Mouse (Mus musculus): ENCODE results near the gene Suv39h2. TPM values are rescaled to one million over a fixed set of nuclear protein-coding genes. Genes with fewer than 3 reads are reported as not detected.

Gene Suv39h2
- polyA plus RNA-seq, 1 experiment from 2014 or later: 1.1 TPM

Other genes starting within 250 kb of the Suv39h2 start
- 13.5 to 16.7 TPM (median 13.8 TPM) in 3 replicates for gene Nmt2, start 190.8 kb downstream of the Suv39h2 start, polyA plus RNA-seq (2018)
- gene Rpp38, start 142.4 kb downstream of the Suv39h2 start, polyA plus RNA-seq (2018): 6.6 to 12.1 TPM (median 10.8 TPM) in 3 replicates
- not detected in 3 replicates for gene Acbd7, start 138.9 kb downstream of the Suv39h2 start, polyA plus RNA-seq (2018)
- not detected in 3 replicates for gene Olah, start 77.8 kb downstream of the Suv39h2 start, polyA plus RNA-seq (2018)
- gene Meig1, start 52.4 kb downstream of the Suv39h2 start, polyA plus RNA-seq (2018): 1.7 to 2.3 TPM in 2 of 3 replicates, not detected in the other
- gene Dclre1c, start 50.9 kb downstream of the Suv39h2 start, polyA plus RNA-seq (2018): 17.9 to 52.7 TPM (median 38.0 TPM) in 3 replicates
- gene Gm45902, start 37.8 kb upstream of the Suv39h2 start, polyA plus RNA-seq (2018): 1.7 to 2.7 TPM (median 1.9 TPM) in 3 replicates
- gene Hspa14, start 37.8 kb upstream of the Suv39h2 start, polyA plus RNA-seq (2018): 31.7 to 48.6 TPM (median 31.8 TPM) in 3 replicates
- gene Cdnf, start 38.0 kb upstream of the Suv39h2 start, polyA plus RNA-seq (2018): 0.56 to 1.2 TPM (median 0.57 TPM) in 3 replicates
- 17.1 to 33.9 TPM (median 23.6 TPM) in 3 replicates for gene Fam107b, start 95.5 kb upstream of the Suv39h2 start, polyA plus RNA-seq (2018)